In the genomic region with DNA sequence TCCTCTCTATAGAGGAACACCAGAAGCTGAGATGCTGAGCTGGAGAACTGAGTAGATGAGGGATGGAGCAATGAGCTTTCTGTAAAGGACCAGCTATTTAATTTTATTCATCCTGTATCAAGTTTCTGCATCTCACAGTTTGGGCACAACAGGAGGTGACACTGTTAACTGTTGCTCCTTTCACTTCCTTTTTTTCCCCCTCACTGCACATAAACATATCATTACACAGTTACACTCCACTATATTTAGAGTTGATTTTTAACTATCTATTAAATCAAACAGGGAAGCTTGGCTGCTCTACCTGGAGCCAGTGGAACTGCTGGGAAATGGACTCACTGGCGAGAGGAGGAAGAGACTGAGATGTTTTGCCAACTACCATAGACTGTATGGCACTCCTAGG, we compare ENCODE assay signal across 15 mouse cellular contexts.
"Had no signal": no experiment of that assay in that cellular context is flagged by ENCODE, and none has a peak within 500 bp of the region (broad histone marks: within the 10 kb centered on the region; RNA-seq: fewer than 3 reads in every experiment).

No protein-coding gene starts in this region.

- H3K4me1 ChIP-seq: limb, embryonic 10.5 days; liver, embryonic 12.5 days; lung, embryonic 15.5 days; neural tube, embryonic 15.5 days had no signal

- H3K9ac ChIP-seq: liver, embryonic 12.5 days; lung, embryonic 15.5 days; neural tube, embryonic 15.5 days had no signal

- H3K27ac ChIP-seq: kidney, postnatal 0 days; left cerebral cortex, adult 2 months; limb, embryonic 10.5 days; liver, embryonic 12.5 days; lung, embryonic 15.5 days; macrophage; neural tube, embryonic 15.5 days had no signal

- DNase-seq: kidney, adult 11 months; kidney, adult 9 months; kidney, postnatal 36 days; lung, postnatal 14 days; midbrain, embryonic 14.5 days; thymus, adult 18-20 months; thymus, postnatal 14 days had no signal

- H3K4me2 ChIP-seq: liver, embryonic 12.5 days; lung, embryonic 15.5 days; neural tube, embryonic 15.5 days had no signal

- ATAC-seq: liver, embryonic 12.5 days had no signal

- H3K27me3 ChIP-seq: liver, embryonic 12.5 days; lung, embryonic 15.5 days; neural tube, embryonic 15.5 days had no signal

- H3K9me3 ChIP-seq: limb, embryonic 10.5 days; liver, embryonic 12.5 days; lung, embryonic 15.5 days; neural tube, embryonic 15.5 days had no signal

- H3K4me3 ChIP-seq: left cerebral cortex, adult 2 months; limb, embryonic 10.5 days; liver, embryonic 12.5 days; lung, embryonic 15.5 days; myocyte; neural tube, embryonic 15.5 days had no signal

- H3K36me3 ChIP-seq: limb, embryonic 10.5 days; liver, embryonic 12.5 days; lung, embryonic 15.5 days; neural tube, embryonic 15.5 days had no signal
